Mouse (Mus musculus) thymus, postnatal 4 days (tissue): ENCODE data around the gene Ptprs.
A peak's percentile ranks its signal among the peaks of the same experiment; 100 is the strongest.

Source experiments
- DNase-seq: peaks from one replicate; pipeline ENCODE4 v3.0.0; 2021

The Ptprs gene

GRCm38 (mm10) chr17:56490438-56491152, 14.3 kb upstream of the Ptprs start:
- DNase-seq = no peak

- no peak for DNase-seq
Measured at GRCm38 (mm10) chr17:56488028-56488427, 11.7 kb upstream of the Ptprs start.

DNA sequence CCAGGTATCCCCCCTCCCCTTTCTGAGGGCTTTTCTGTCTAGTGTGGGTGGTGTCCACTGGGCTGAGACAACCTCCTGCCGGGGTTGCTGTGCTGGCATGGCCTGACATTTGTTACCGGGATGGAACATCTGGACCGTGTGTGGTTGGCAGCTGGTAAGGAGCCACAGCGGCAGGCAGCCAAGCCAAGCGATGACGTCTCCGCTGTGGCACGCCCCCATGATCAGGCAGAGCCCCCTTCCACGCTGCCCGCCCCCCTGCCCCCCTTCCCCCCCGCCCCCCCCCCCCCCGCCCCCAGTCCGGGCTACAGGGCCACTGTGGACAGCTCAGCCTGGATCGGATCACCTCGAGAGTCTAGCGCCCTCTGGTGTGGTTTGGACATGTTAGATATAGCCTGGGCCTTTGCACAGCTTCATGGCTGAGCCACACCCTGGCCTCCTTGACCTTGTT, 11.2 kb upstream of the Ptprs start:
- peak; percentile 76 for DNase-seq

GRCm38 (mm10) chr17:56485926-56486325, 9.6 kb upstream of the Ptprs start:
- DNase-seq = no peak

- DNase-seq = no peak
Measured at GRCm38 (mm10) chr17:56485118-56485517, 8.8 kb upstream of the Ptprs start.

DNA sequence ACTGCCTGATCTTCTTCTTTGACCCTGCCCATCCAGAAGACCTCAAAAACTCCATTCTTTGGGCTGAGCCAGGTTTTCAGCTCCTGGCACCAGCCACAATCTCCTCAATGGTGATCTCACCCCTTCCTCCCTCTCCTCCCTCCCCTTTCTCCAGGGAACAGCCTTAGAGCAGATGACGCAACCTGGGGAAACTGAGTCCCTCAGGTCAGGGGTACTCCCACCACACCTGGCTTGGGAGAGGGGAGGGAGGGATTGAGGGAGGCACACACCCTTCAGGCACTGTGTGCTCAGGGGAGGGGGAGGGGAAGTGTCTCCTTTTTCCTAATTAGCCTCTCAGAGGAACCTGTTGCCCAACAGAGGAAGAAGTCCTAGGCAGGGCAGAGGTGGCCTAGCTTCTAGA, 6.4 kb upstream of the Ptprs start:
- DNase-seq = no peak

GRCm38 (mm10) chr17:56479358-56479757, 3.1 kb upstream of the Ptprs start:
- peak; percentile 84 for DNase-seq

DNA sequence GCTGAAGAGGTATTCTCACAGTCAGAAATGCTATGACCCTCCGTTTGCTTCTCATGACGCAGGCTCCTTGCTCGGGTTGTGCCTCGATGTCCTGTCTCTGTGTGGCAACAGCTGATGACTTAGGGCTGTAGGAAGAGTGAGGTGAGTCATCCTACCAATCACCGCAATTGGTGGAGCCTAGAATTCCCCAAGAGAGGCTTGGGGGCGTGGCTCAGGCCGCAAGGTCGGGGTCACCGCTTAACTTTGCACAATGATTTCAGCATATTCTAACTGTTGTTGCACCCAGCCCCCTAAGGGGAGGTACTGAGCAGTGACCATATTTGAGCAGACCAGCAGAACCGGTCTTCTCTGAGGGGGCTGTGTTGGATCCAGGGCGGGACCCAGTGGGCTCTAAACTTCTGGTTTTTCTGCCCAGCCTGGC, 1.9 kb upstream of the Ptprs start:
- no peak for DNase-seq

DNA sequence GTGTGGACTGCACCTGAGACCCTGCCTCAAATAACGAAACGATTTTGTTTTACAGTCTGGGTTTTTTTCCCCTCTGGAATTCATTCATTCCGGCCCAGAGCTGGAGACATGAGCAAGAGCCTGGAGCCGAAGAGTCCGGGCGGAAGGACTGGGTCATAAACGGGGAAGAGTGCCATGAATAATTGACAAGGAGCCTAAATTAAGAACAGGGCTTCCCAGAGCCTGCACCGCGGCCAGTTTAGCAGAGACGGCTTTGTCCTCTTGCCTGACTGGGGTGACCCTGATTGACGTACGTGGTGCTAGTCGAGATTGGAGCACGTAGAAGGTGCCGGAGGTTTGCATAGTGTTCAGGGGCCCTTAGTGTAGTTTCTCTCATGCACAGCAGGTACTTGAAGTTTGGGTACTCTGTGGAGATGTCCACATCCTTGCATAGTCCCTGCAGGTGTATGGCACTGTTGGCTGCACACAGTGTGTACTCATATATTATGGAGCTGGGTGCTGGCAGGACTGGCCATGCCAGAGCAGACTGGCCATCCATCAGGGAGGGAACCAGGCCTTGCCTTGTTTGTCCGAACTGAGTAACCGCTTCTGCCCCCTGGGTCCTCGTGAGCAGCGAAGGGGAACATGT, 1.0 kb upstream of the Ptprs start:
- no peak for DNase-seq

DNA sequence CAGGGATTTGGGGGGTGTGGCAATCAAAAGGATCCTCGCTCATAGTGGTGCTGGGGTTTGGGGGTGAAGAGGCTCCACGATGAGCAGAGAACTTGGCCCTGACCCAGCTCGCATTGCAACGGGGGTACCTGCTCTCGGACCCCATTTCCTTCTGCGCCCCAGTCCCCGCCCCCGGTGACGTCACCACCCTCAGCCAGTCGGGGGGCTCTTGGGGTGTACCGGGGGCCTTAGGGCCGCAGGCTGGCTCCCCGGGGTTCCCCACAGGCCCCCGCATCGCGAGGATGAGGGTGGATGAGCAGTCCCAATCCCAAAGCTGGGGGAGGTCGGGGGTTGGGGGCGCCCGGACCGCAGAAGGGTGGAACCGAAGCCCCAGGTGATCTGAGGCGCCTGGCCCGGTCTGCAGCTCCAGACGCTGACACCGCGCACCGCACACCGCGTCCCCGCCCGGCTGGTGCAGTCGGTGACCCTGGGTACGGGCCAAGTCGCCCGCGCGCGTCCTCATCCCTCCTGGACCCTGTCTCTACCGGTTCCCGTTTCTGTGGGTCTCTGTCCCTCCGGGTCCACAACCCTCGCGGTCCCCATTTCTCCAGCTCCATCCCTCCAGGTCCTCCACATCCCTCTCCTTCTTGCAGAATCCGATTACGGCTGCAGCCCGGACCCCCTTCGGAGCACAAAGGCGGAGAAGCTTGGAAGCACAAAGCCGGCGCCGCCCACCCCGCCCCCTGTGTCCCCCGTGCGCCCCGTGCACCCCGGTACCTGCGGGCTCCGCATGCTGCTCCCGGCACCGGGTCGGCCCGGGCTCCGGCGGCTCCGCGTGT, 490 bp downstream of the Ptprs start:
- peak; percentile 86 for DNase-seq

GRCm38 (mm10) chr17:56474831-56475581, 1.3 kb downstream of the Ptprs start:
- DNase-seq = peak; percentile 40

DNA sequence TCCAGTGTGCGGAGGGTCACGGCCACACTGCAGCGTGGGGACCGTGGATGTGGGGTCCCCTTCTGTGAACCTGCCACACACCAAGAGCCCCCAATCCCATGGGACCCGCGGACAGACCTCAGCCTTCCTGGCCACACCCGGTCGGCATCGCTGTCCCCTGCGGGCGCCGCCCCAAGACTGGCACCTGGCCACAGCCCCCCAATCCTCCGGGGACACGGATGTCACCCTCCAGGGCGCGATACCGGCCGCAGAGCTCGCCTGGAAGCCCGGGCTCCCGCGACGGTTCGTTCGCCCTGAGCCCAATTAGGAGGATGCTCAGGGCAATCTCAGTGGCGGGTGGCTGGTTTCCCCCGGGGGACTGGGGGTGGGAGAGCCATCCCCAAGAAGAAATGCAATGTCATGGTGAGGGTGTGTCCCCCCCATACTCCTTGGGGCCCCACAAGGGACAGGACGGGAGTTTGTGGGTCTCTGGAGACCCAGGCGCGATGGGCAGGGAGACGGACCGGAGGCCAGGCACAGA, 1.9 kb downstream of the Ptprs start:
- no peak for DNase-seq

GRCm38 (mm10) chr17:56473611-56473905, 2.7 kb downstream of the Ptprs start:
- no peak for DNase-seq

GRCm38 (mm10) chr17:56472733-56473610, 3.3 kb downstream of the Ptprs start:
- peak; percentile 88 for DNase-seq

GRCm38 (mm10) chr17:56472121-56472520, 4.2 kb downstream of the Ptprs start:
- DNase-seq = no peak

GRCm38 (mm10) chr17:56471136-56471535, 5.1 kb downstream of the Ptprs start:
- DNase-seq = no peak

DNA sequence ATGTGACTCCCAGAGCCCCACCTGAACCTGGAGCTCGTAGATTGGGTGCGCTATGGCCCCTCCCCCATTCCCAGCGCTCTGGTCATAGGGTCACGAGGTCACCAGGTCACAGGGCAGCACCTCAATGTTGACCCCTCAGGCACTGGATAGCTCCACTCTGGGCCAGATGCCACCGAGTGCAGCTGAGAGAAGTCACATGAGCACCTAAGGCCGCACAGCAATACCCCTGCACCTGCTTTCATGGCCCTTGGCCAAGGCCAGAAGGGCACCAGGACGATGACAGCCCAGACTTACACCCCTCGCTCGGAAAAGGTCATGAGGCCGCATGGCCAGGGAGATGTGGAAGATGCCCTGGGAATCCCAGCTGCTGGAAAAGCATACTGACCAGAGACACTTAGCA, 5.7 kb downstream of the Ptprs start:
- no peak for DNase-seq

- no peak for DNase-seq
Measured at GRCm38 (mm10) chr17:56470001-56470436, 6.3 kb downstream of the Ptprs start.

DNA sequence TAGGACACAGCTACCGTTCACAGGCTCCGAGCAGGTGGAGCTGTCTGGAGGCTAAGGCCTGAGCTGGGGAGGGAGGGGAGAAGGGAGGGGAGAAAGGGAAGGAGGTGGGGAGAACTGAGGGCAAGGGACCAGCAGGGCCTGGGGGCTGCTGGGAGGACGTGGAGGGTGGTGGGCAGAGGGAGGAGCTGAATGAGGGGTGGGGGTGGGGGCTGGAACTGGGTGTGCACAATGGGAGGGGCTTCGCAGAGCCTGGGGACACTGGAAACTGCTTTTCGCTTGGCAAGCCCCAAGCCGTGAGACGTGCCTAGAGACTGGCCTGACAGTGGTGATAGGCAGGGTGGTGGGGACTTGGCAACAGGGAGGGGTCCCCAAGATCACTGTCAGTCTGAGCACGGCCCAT, 7.0 kb downstream of the Ptprs start:
- no peak for DNase-seq

DNA sequence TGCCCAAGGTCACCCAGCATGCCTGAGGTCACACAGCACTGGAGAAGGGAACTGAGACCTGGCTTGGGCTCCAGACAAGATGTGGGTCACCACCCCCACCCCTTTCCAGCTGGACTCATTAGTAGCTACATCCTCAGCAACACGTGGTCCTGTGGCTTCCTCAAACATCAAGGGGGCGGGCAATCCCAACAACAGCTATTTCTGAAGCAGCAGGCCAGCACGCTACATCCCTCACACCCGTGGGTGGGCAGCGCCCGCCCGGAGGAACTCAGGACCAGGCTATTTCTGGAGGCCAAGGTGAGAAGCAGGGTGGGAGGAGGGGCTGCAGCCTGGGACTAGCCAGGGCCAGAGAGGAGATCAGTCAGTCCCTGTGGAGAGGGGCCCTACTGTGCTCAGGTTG, 7.4 kb downstream of the Ptprs start:
- DNase-seq = no peak

GRCm38 (mm10) chr17:56468380-56468779, 7.9 kb downstream of the Ptprs start:
- no peak for DNase-seq

DNA sequence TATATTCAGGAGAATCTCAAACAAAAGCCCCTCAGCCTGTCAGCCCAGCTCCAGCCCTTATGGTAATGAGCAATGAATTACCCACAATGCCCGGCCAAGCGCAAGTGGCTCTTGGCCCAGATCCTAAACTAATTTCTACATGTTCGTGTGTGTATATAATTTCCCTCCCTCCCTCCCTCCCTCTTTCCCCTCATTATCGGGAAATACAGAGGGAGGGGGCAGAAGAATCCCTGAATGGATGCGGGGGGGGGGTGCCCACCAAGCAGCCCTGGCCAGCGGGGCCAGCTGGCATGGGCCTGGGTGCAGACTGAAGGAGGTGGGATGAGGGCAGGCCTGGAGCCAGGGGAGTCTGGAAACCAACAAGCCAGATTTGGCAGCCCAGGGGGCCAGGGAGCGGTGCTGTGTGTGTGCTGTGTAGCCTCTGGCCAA, 8.8 kb downstream of the Ptprs start:
- no peak for DNase-seq
